Comparison of ENCODE assay signal across 8 mouse cellular contexts in the genomic region with DNA sequence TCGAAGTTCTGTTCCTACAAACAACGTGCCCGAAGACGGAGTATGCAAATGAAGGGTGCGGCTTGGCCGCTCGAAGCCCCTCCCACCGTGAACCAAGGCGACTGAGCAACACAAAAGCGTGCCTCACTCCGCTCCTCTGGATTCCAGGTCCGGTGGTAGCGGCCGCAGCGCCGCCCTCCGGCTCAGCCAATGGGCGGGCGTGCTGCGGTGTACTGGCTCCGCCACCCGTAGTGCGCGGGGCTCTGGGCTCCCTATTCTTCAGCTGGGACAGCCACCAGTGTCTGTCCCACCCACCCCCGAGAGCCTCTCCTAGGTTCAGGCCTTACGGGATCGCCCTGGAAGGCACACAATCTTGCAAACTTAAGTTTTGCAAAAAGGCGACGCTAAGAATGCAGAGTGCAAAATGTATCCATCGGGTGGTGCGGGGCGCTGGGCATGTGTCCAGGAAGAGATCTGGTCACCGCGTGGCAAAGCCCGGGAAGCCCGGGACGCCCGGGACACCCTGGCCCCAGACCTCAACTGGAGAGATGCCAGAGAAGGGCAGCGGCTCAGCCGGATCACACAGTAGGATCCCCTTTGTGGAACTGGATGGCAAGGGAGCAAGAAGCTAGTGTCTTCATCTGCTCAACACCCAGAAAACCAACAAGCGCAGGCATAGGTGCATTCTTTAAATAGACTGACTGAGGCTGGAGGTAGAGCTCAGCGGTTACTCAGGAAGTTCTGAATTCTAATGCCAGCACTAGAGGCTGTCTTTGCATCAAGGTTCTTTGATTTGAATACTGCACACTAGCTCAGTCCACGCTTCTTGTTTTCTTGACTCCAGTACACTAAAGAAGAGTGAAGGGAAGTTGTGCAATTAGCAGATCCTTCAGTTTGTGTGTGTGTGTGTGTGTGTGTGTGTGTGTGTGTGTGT. TPM values are rescaled to one million over a fixed set of nuclear protein-coding genes. Genes with fewer than 3 reads are reported as not detected.
DNase-seq lines count a peak whose midpoint lies in the region; ATAC-seq and TF ChIP-seq lines count a peak whose summit lies in the region.

No protein-coding gene starts in this region.

- H3K9ac ChIP-seq in embryonic facial prominence, embryonic 15.5 days, result peak overlapping the region; percentile 37
- H3K9ac ChIP-seq in limb, embryonic 13.5 days, result peak overlapping the region; percentile 82
- peak overlapping the region; percentile 76 for H3K9ac ChIP-seq in midbrain, embryonic 15.5 days

- no peaks in the 10 kb centered on the region for H3K36me3 ChIP-seq in embryonic facial prominence, embryonic 15.5 days
- H3K36me3 ChIP-seq in limb, embryonic 13.5 days, result no peaks in the 10 kb centered on the region
- no peaks in the 10 kb centered on the region for H3K36me3 ChIP-seq in midbrain, embryonic 15.5 days (replicated peaks)

- no peak for TF ChIP-seq POLR2A in bone marrow macrophage, adult 2 months (IDR thresholded peaks at IDR 0.05; ENCODE audit: borderline replicate concordance, low read depth, low read length)

- no peak for TF ChIP-seq CTCF in bone marrow macrophage, adult 2 months (IDR thresholded peaks at IDR 0.05; ENCODE audit: low read depth, low read length)

- no peaks in the 10 kb centered on the region for H3K9me3 ChIP-seq in embryonic facial prominence, embryonic 15.5 days (replicated peaks)
- no peaks in the 10 kb centered on the region for H3K9me3 ChIP-seq in limb, embryonic 13.5 days
- H3K9me3 ChIP-seq in midbrain, embryonic 15.5 days, result no peaks in the 10 kb centered on the region

- peak overlapping the region; percentile 82 for H3K4me2 ChIP-seq in embryonic facial prominence, embryonic 15.5 days (replicated peaks)
- H3K4me2 ChIP-seq in limb, embryonic 13.5 days (replicated peaks), result peak overlapping the region; percentile 85
- H3K4me2 ChIP-seq in midbrain, embryonic 15.5 days, result peak overlapping the region; percentile 72

- peak; percentile 92 to 94 for DNase-seq in B cell, adult 2 months
- peak; percentile 90 to 92 for DNase-seq in heart, adult 9 months (ENCODE audit: low spot score in 2 of 2)
- DNase-seq in kidney, adult 9 months, result peak; percentile 96
- DNase-seq in spleen, adult 18-20 months, result peak; percentile 81 to 83

- peak; percentile 97 for ATAC-seq in embryonic facial prominence, embryonic 15.5 days (ENCODE audit: insufficient number of reproducible peaks, low FRiP score, low TSS enrichment, low read depth)
- peak; percentile 100 for ATAC-seq in limb, embryonic 13.5 days (ENCODE audit: low FRiP score, low read depth)
- ATAC-seq in midbrain, embryonic 15.5 days (replicated peaks), result peak; percentile 99

- peak overlapping the region; percentile 77 for H3K27ac ChIP-seq in bone marrow macrophage, adult 2 months (ENCODE audit: insufficient read depth, low read depth, low read length)
- H3K27ac ChIP-seq in embryonic facial prominence, embryonic 15.5 days (replicated peaks), result peak overlapping the region; percentile 89
- peak overlapping the region; percentile 84 for H3K27ac ChIP-seq in limb, embryonic 13.5 days
- peak overlapping the region; percentile 94 for H3K27ac ChIP-seq in midbrain, embryonic 15.5 days

- no peaks in the 10 kb centered on the region for H3K27me3 ChIP-seq in embryonic facial prominence, embryonic 15.5 days
- H3K27me3 ChIP-seq in limb, embryonic 13.5 days, result no peaks in the 10 kb centered on the region
- H3K27me3 ChIP-seq in midbrain, embryonic 15.5 days (replicated peaks), result no peaks in the 10 kb centered on the region

- H3K4me3 ChIP-seq in bone marrow macrophage, adult 2 months (ENCODE audit: insufficient read depth, low read length), result peak overlapping the region; percentile 56
- H3K4me3 ChIP-seq in embryonic facial prominence, embryonic 15.5 days (replicated peaks), result peak overlapping the region; percentile 56
- H3K4me3 ChIP-seq in limb, embryonic 13.5 days, result peak overlapping the region; percentile 58
- peak overlapping the region; percentile 64 for H3K4me3 ChIP-seq in midbrain, embryonic 15.5 days

- H3K4me1 ChIP-seq in bone marrow macrophage, adult 2 months (ENCODE audit: control insufficient read depth, insufficient read depth, low read length), result peaks cover 45% of the 10 kb centered on the region
- peaks cover 33% of the 10 kb centered on the region for H3K4me1 ChIP-seq in embryonic facial prominence, embryonic 15.5 days
- peaks cover 20% of the 10 kb centered on the region for H3K4me1 ChIP-seq in limb, embryonic 13.5 days
- H3K4me1 ChIP-seq in midbrain, embryonic 15.5 days, result peaks cover 26% of the 10 kb centered on the region

- under 1% methylated on average over 43 of the region's 43 CpGs for WGBS in embryonic facial prominence, embryonic 15.5 days
- 1% methylated on average over 43 of the region's 43 CpGs for WGBS in limb, embryonic 13.5 days
- under 1% methylated on average over 39 of the region's 43 CpGs for WGBS in midbrain, embryonic 15.5 days

RNA-seq across cellular contexts. Expression of a gene that starts 58.1 kb away (rescaled TPM):
- polyA plus RNA-seq in bone marrow macrophage, adult 2 months (2012; ENCODE audit: insufficient read depth, insufficient read length, missing spikeins), result 20.8 and 24.0 TPM in 2 replicates
- polyA plus RNA-seq in embryonic facial prominence, embryonic 15.5 days (2015; fragmentation: Nextera tagmentation; extraction: Ambion mirVana), result 42.2 and 42.6 TPM in 2 replicates
- 38.4 and 40.2 TPM in 2 replicates for polyA plus RNA-seq in limb, embryonic 13.5 days (2015; fragmentation: Nextera tagmentation; extraction: Ambion mirVana)
- polyA plus RNA-seq in midbrain, embryonic 15.5 days (2015; fragmentation: Nextera tagmentation; extraction: Ambion mirVana), result 64.0 and 64.4 TPM in 2 replicates

Comparison
In these comparisons a context has a peak if more than half of its experiments do, and no peak if none do; other contexts are left out.
1. Peak in every context shown above with its lines: DNase-seq, ATAC-seq, H3K4me3 ChIP-seq and H3K27ac ChIP-seq.